Mouse (Mus musculus): ENCODE results near the gene Ccdc105. TPM values are rescaled to one million over a fixed set of nuclear protein-coding genes. Genes with fewer than 3 reads are reported as not detected.

The Ccdc105 gene
- polyA plus RNA-seq (2014; fragmentation: Illumina TruSeq; extraction: RNeasy Lipid Tissue Mini Kit (QIAGEN cat#74804); ENCODE audit: low read depth, low replicate concordance) = not detected

DNA sequence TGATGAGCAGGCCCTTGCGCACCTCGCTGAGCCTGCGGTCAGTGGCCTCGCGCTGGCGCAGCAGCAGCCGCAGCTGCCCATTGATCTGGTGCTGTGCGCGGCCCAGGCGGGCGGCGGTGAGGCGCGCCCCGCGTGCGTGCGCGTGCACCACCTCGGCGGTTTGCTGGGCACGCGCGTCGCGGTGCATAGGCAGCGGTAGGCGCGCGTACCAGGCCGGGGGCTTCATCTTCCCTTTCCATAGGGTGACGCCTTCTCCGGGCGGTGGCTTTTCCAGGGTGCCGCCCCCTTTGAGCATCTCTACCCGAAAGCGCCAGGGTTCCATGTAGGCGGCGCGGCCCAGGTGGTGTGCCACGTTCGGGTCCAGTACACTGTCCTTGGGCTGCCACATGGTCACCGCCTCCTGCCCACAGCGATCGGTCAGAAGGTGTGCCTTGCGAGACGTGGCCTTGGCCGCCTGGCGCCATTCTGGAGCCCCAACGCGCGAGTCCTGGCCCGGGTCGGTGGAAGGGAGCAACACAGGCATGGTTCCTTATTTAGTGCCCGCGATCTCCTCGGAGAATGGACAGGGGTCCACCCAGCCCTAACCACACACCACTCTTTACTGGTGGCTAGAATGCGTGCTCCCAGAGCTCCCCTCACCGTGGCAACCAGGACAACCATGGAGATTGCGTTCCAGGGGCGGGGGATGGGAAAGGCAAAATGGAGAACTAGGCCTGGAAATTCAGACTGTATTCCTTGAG, at the start of gene Ccdc105:
Gene Ccdc105, minus strand, starts transcription at position 614 of the 740 bp plus-strand sequence.

DNA sequence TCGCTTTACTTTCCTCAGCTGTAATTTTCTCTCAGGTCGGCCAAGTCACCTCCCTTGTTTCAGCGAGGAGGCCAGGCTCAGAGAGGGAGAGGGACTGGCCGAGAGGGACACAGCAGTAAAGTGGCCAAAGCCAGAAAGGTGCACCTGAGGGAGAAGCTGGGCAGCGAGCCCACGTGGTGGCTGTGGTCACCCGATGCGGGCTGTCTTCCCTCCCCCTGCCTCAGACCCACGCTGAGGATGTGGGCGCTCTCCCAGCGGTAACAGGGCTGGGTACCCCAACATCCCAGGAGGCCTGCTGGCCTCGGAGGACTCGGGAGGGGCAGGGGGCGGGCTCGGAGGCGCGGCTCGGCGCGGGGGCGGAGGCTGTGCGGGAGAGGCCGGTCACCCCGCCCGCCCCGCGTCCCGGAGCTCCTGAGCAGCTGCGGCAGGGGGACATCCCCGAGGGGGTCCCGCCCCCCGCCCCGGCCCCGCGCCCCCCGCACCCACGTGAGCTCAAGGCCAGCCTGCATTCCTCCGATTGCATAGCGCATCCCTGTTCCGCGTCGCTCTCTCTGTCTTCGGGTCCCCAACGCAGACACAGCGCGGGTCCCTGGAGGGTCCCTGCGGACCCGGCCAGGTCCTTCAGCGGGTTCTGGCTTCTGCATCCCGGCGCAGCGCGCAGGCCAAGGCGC, 27.3 kb upstream of the Ccdc105 start, which contains the start of gene Slc1a6:
Gene Slc1a6, plus strand, starts transcription at position 516 of the 671 bp plus-strand sequence.

DNA sequence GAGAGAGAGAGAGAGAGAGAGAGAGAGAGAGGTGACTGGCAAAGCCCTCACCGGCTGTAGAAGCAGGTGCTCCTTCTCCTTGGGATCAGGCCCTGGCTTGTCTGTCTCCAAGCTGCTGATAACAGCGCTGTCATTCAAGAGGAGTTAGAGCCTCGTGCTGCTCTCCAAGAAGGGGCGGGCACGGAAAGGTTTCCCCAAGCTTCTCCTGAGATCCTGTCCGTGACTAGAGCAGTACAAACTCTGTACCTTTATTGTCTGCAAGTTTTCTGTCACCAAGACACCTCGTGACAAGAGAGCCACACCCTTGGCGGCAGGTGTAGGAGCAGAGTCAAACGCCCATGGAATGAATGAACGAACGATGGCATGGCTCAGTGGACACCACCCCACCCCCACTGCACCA, 34.8 kb downstream of the Ccdc105 start, which contains the start of gene Casp14:
Gene Casp14, minus strand, starts transcription at position 239 of the 400 bp plus-strand sequence.

Other genes starting within 250 kb of the Ccdc105 start
- not detected for gene Olfr1358, start 235.6 kb downstream of the Ccdc105 start, polyA plus RNA-seq (2014; fragmentation: Illumina TruSeq; extraction: RNeasy Lipid Tissue Mini Kit (QIAGEN cat#74804); ENCODE audit: low read depth, low replicate concordance)
- gene Ilvbl, start 178.7 kb downstream of the Ccdc105 start, polyA plus RNA-seq (2014; fragmentation: Illumina TruSeq; extraction: RNeasy Lipid Tissue Mini Kit (QIAGEN cat#74804); ENCODE audit: low read depth, low replicate concordance) = 5.2 TPM
- 2.2 TPM for gene Syde1, start 161.1 kb downstream of the Ccdc105 start, polyA plus RNA-seq (2014; fragmentation: Illumina TruSeq; extraction: RNeasy Lipid Tissue Mini Kit (QIAGEN cat#74804); ENCODE audit: low read depth, low replicate concordance)
- not detected for gene Olfr1357, start 135.0 kb downstream of the Ccdc105 start, polyA plus RNA-seq (2014; fragmentation: Illumina TruSeq; extraction: RNeasy Lipid Tissue Mini Kit (QIAGEN cat#74804); ENCODE audit: low read depth, low replicate concordance)
- 32.4 TPM for gene Casp14, start 34.8 kb downstream of the Ccdc105 start, polyA plus RNA-seq (2014; fragmentation: Illumina TruSeq; extraction: RNeasy Lipid Tissue Mini Kit (QIAGEN cat#74804); ENCODE audit: low read depth, low replicate concordance)
- not detected for gene Slc1a6, start 27.4 kb upstream of the Ccdc105 start, polyA plus RNA-seq (2014; fragmentation: Illumina TruSeq; extraction: RNeasy Lipid Tissue Mini Kit (QIAGEN cat#74804); ENCODE audit: low read depth, low replicate concordance)
- not detected for gene Olfr1356, start 99.1 kb upstream of the Ccdc105 start, polyA plus RNA-seq (2014; fragmentation: Illumina TruSeq; extraction: RNeasy Lipid Tissue Mini Kit (QIAGEN cat#74804); ENCODE audit: low read depth, low replicate concordance)
- gene Olfr1355, start 122.5 kb upstream of the Ccdc105 start, polyA plus RNA-seq (2014; fragmentation: Illumina TruSeq; extraction: RNeasy Lipid Tissue Mini Kit (QIAGEN cat#74804); ENCODE audit: low read depth, low replicate concordance) = not detected
- not detected for gene Olfr1354, start 160.1 kb upstream of the Ccdc105 start, polyA plus RNA-seq (2014; fragmentation: Illumina TruSeq; extraction: RNeasy Lipid Tissue Mini Kit (QIAGEN cat#74804); ENCODE audit: low read depth, low replicate concordance)
- not detected for gene Olfr8, start 197.6 kb upstream of the Ccdc105 start, polyA plus RNA-seq (2014; fragmentation: Illumina TruSeq; extraction: RNeasy Lipid Tissue Mini Kit (QIAGEN cat#74804); ENCODE audit: low read depth, low replicate concordance)
- gene Olfr1353, start 210.2 kb upstream of the Ccdc105 start, polyA plus RNA-seq (2014; fragmentation: Illumina TruSeq; extraction: RNeasy Lipid Tissue Mini Kit (QIAGEN cat#74804); ENCODE audit: low read depth, low replicate concordance) = not detected
- gene Olfr1352, start 228.0 kb upstream of the Ccdc105 start, polyA plus RNA-seq (2014; fragmentation: Illumina TruSeq; extraction: RNeasy Lipid Tissue Mini Kit (QIAGEN cat#74804); ENCODE audit: low read depth, low replicate concordance) = not detected

Measured in sigmoid colon, adult 10 weeks (tissue).